Mouse (Mus musculus) cerebellum, adult 2 months (tissue): ENCODE measurements around the gene Chrm4.

Source experiments
- CTCF ChIP-seq: fragments of 200-500 bp; IDR thresholded peaks from 2 replicates; pipeline ENCODE4 v1.5.1; 2011; ENCODE audit warnings: low read depth, mild to moderate bottlenecking, control low read depth, low read length, moderate library complexity, borderline replicate concordance; ENCODE audit not compliant: insufficient read depth
- POLR2A ChIP-seq: fragments of 200-500 bp; IDR thresholded peaks from 2 replicates; pipeline ENCODE4 v1.6.1; 2011; ENCODE audit warnings: low read length, control low read depth, borderline replicate concordance; ENCODE audit not compliant: insufficient read depth

- no peak for TF ChIP-seq POLR2A
- no peak for TF ChIP-seq CTCF
Observed at GRCm38 (mm10) chr2:91884616-91885015, 42.4 kb upstream of the Chrm4 start.
